Mouse (Mus musculus) embryonic fibroblast, embryonic 13.5 days (primary cell): ENCODE data around the gene Olfr352.

Experiments
- CTCF ChIP-seq: IDR thresholded peaks from 2 replicates; pipeline ENCODE4 v1.5.1; 2011; ENCODE audit warnings: mild to moderate bottlenecking, control low read depth, low read length, moderate library complexity, borderline replicate concordance; ENCODE audit not compliant: insufficient read depth
- POLR2A ChIP-seq: IDR thresholded peaks from 2 replicates; pipeline ENCODE4 v1.6.1; 2011; ENCODE audit warnings: low read depth, mild to moderate bottlenecking, control low read depth, low read length, moderate library complexity

DNA sequence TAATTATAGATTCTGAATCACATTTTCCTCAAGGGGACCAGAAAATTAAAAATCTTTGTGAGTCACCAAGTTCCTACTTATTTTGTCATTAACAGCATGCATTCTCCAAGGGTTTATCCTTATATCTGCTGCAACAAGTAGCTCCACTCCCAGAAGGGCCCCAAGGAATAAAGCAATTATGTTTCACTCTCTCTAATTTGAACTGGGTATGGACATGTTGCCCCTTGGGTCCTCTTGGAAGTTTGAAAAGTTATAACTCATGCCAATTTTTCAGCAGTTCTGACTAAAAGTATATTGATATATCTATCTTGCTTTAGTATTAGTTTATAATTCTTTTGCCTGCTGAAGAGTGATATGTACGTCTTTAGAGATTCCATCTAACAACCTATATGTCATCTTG, at the start of gene Olfr352:
- TF ChIP-seq POLR2A (no peak), CTCF (no peak)
